ENCODE assay signal across 22 mouse cellular contexts in the genomic region with DNA sequence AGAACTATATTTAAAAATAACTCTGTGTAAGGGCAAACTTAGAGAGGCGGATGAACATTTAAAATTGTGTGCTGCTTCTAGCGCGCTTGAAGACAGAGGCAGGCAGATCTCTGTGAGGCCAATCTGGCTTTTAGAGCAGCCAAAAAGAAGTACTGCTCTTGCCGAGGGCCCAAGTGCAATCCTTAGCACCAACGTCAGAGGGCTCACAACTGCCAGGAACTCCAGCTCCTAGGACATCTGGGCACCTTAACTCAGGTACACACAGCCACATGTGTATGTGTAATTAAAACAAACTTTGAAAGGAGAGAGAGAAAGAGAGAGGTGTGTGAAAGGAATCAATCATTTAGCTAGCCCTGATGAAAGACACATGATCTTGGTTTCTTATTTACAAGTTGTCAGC.
"Had no signal": no experiment of that assay in that cellular context is flagged by ENCODE, and none has a peak within 500 bp of the region (broad histone marks: within the 10 kb centered on the region; RNA-seq: fewer than 3 reads in every experiment).

No protein-coding gene starts in this region.

- ATAC-seq: intestine, embryonic 15.5 days; liver, postnatal 0 days; midbrain, embryonic 13.5 days; midbrain, embryonic 16.5 days had no signal

- H3K27me3 ChIP-seq: intestine, embryonic 15.5 days; kidney, embryonic 15.5 days; limb, embryonic 12.5 days; limb, embryonic 15.5 days; midbrain, embryonic 13.5 days; neural tube, embryonic 13.5 days; stomach, embryonic 15.5 days had no signal

- DNase-seq: kidney, adult 11 months; kidney, postnatal 10 days; kidney, postnatal 4 days; left cerebral cortex, postnatal 4 days; liver, postnatal 0 days; retina, postnatal 1 day; right cerebral cortex, postnatal 25 days; spleen, adult 18-20 months; thymus, postnatal 4 days had no signal

- H3K36me3 ChIP-seq: intestine, embryonic 15.5 days; kidney, embryonic 15.5 days; limb, embryonic 12.5 days; limb, embryonic 15.5 days; midbrain, embryonic 10.5 days; midbrain, embryonic 13.5 days; neural tube, embryonic 13.5 days; stomach, embryonic 15.5 days had no signal

- H3K4me1 ChIP-seq: intestine, embryonic 15.5 days; kidney, embryonic 15.5 days; limb, embryonic 12.5 days; limb, embryonic 15.5 days; midbrain, embryonic 10.5 days; midbrain, embryonic 13.5 days; neural tube, embryonic 13.5 days; stomach, embryonic 15.5 days had no signal

- H3K4me2 ChIP-seq: intestine, embryonic 15.5 days; kidney, embryonic 15.5 days; limb, embryonic 12.5 days; limb, embryonic 15.5 days; liver, embryonic 11.5 days; midbrain, embryonic 13.5 days; neural tube, embryonic 13.5 days; stomach, embryonic 15.5 days had no signal

- H3K27ac ChIP-seq: intestine, embryonic 15.5 days; kidney, embryonic 15.5 days; limb, embryonic 12.5 days; limb, embryonic 15.5 days; liver, embryonic 14.5 days; macrophage; midbrain, embryonic 10.5 days; midbrain, embryonic 13.5 days; neural tube, embryonic 13.5 days; stomach, embryonic 15.5 days had no signal

- H3K9ac ChIP-seq: intestine, embryonic 15.5 days; kidney, embryonic 15.5 days; limb, embryonic 12.5 days; limb, embryonic 15.5 days; liver, embryonic 14.5 days; liver, postnatal 0 days; midbrain, embryonic 13.5 days; neural tube, embryonic 13.5 days; stomach, embryonic 15.5 days had no signal

- H3K9me3 ChIP-seq: intestine, embryonic 15.5 days; kidney, embryonic 15.5 days; limb, embryonic 12.5 days; limb, embryonic 15.5 days; midbrain, embryonic 10.5 days; midbrain, embryonic 13.5 days; neural tube, embryonic 13.5 days; stomach, embryonic 15.5 days had no signal

- H3K4me3 ChIP-seq: intestine, embryonic 15.5 days; kidney, embryonic 15.5 days; limb, embryonic 12.5 days; limb, embryonic 15.5 days; midbrain, embryonic 10.5 days; midbrain, embryonic 13.5 days; myocyte; neural tube, embryonic 13.5 days; stomach, embryonic 15.5 days had no signal
